Mouse (Mus musculus) T-helper 17 cell (primary cell): ENCODE measurements at regions not wholly inside any gene's neighbourhood (a gene's known extent, or its start where the extent isn't known, plus 50 kb on each side); places are given as distances from the start of the nearest gene placed in this dataset.

ENCODE experiments used
- in situ Hi-C, 2 experiments: fragments of 300-600 bp; cut with MboI, MseI; formaldehyde crosslinking; loops; 1 replicate in 1 of 2; 2 replicates in 1 of 2; pipeline ENCODE4 v1.15.1; 2025; ENCODE audit warnings: high pct_unique_total_duplicates in 2 of 2

DNA sequence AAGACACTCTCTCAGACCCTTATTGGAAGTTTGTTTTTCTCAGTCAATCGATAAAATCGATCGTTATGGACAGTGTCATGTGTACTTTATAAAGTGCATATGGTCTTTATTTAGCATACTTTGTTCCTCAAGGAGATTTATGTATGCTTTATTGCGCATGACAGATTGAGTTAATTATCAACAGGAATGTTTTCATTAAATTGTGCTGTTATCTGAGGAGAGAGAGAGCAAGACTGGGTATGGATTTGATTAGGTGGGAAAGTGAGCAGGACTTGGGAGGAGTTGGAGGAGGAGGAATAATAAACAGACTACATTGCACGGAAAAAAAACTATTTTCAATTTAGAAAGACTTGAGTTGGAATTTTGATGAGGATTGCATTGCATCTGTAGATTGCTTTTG is 183.8 kb upstream of the Sstr1 start:
- in situ Hi-C loops, result no loop called here

DNA sequence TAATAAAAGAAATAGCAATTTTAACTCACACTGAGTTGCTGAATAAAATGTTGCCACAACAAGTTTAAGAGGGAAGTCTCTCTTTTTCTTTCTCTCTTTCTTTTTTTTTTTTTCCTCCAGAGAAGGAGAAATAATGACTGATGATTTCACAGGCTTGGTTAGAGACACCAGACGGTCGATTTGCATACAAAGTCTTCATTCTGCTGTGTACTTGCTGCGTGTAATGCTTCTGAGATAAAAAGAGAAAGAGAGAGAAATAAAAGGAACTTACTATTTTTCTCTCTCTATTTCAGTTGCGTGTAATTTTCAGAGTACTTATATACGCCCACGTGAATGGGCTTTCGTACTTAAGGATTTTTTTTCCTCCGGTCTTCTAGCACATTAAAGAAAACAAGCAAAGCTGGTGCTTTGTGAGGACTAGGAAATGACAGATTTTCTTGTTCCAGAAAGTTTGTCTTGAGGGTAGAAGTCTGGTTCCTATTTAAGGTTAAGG is 155.2 kb upstream of the Sstr1 start:
- in situ Hi-C loops, result no loop called here

- in situ Hi-C loops, result no loop called here
Observed at GRCm38 (mm10) chr12:58067318-58068223, 144.0 kb upstream of the Sstr1 start.

GRCm38 (mm10) chr12:58087311-58087710 is 124.3 kb upstream of the Sstr1 start:
- in situ Hi-C loops, result no loop called here

- in situ Hi-C loops, result no loop called here
Observed at GRCm38 (mm10) chr12:58112643-58113042, 98.9 kb upstream of the Sstr1 start.

- in situ Hi-C loops, result no loop called here
Observed at GRCm38 (mm10) chr12:58139121-58139520, 72.5 kb upstream of the Sstr1 start.

DNA sequence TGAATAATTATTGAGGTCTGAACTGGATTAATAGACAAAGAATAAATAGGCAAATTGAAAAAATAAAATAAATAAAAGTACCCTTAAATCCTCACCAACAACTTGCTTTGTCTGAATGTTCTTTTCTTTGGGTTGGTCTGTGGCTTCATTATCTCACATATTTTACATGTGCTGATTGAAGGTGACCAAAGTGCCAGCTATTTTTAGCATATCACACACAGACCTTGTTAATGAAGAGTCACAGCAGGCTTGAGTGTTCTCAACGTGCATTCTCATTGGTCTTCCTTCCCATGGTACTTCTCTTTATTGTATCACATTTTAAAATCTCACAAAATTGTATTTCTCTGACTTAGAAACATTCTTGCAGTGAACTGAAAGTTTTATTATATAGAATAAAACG is 59.7 kb upstream of the Sstr1 start:
- in situ Hi-C loops, result loop anchor here in 1 of 2 experiments (5.0 kb wide), 1 partner anchor 45 kb away; no protein-coding TSS in a partner anchor
